Mouse (Mus musculus) testis, adult 2 months (tissue): ENCODE measurements around the gene Thada.

Source experiments
- CTCF ChIP-seq: fragments of 200-500 bp; IDR thresholded peaks from 2 replicates; pipeline ENCODE4 v1.5.1; 2012; ENCODE audit warnings: low read depth, mild to moderate bottlenecking, inconsistent platforms, low read length, moderate library complexity; ENCODE audit not compliant: control insufficient read depth, insufficient read depth, insufficient replicate concordance
- POLR2A ChIP-seq: fragments of 200-500 bp; IDR thresholded peaks from 2 replicates; pipeline ENCODE4 v1.6.1; 2012; ENCODE audit warnings: low read depth, mild to moderate bottlenecking, inconsistent platforms, low read length, moderate library complexity; ENCODE audit not compliant: control insufficient read depth

DNA sequence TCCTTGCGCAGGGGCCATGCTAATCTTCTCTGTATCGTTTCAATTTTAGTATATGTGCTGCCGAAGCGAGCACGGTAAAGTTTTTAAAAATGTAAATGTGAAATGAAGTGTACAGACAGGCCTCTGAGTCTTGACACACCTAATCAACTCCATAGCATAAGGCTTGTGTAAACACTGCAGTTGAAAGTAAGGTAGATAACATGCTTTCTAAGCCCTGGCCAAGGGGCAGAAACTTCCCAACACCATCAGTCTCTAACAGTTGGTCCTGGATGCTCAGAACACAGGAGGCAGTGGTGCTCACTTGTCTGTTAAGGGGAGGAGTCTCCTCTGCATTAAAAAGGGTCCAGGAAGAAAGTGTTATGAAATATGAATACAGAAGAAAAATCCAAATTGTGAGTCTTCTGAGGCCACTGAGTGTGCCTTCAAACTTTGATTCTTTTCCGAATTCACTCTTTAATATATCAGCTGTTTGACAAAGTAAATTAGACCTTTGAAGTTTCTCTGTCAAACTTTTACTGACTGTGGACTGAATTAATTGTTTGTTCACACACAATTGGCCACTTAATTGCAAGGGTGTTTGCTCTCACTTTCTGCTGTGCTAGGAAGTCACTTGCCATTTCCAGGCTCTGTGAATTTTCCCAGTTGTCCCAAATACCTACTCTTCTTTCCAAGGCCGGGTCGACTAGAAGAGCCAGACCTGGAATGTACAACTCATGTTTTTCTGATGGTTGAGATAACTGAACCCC, 178.2 kb downstream of the Thada start:
- TF ChIP-seq CTCF (no peak), POLR2A (no peak)
